Mouse (Mus musculus) thymus, adult 2 months (tissue): ENCODE results near the gene Taok3.

Experiments used
- CTCF ChIP-seq: fragments of 200-500 bp; IDR thresholded peaks from 2 replicates; pipeline ENCODE4 v1.5.1; 2012; ENCODE audit warnings: mild to moderate bottlenecking, control low read depth, low read length, moderate library complexity, borderline replicate concordance; ENCODE audit not compliant: control insufficient read depth, poor library complexity, insufficient read depth; ENCODE audit errors: extremely low read depth
- POLR2A ChIP-seq: fragments of 200-500 bp; IDR thresholded peaks from 2 replicates; pipeline ENCODE4 v1.6.1; 2012; ENCODE audit warnings: mild to moderate bottlenecking, low read length, control low read depth, moderate library complexity; ENCODE audit not compliant: control insufficient read depth, poor library complexity, insufficient read depth; ENCODE audit errors: extremely low read depth

GRCm38 (mm10) chr5:117181921-117182320, 62.0 kb downstream of the Taok3 start:
- TF ChIP-seq CTCF = no peak
- TF ChIP-seq POLR2A = no peak
